ENCODE assay signal across 29 mouse cellular contexts in genomic region chrX:160350995-160351394, GRCm38 (mm10). TPM values are rescaled to one million over a fixed set of nuclear protein-coding genes. Genes with fewer than 3 reads are reported as not detected.
DNase-seq lines count a peak whose midpoint lies in the region; ATAC-seq and TF ChIP-seq lines count a peak whose summit lies in the region.
"Had no signal": no experiment of that assay in that cellular context is flagged by ENCODE, and none has a peak within 500 bp of the region (broad histone marks: within the 10 kb centered on the region; RNA-seq: fewer than 3 reads in every experiment).

No protein-coding gene starts in this region.

- peak; percentile 74; the same call in 1 of the 2 replicates for ATAC-seq in forebrain, embryonic 12.5 days (ENCODE audit: low FRiP score)
- ATAC-seq in forebrain, embryonic 16.5 days, result no peak
- ATAC-seq in hindbrain, postnatal 0 days, result no peak
- no peak; the same call in 1 of the 2 replicates for ATAC-seq in hindbrain, embryonic 12.5 days (ENCODE audit: low FRiP score)
- ATAC-seq: activated CD4-positive, CD25-positive, alpha-beta regulatory T cell, adult 4 months; inflammation-experienced regulatory T-cells, adult 6 months had no signal

- TF ChIP-seq CTCF in hindbrain, postnatal 0 days (IDR thresholded peaks at IDR 0.05; ENCODE audit: low read depth), result peak; percentile 6; the same call in 1 of the 2 replicates

- H3K27ac ChIP-seq in forebrain, embryonic 12.5 days, result no peak overlapping the region
- no peak overlapping the region for H3K27ac ChIP-seq in forebrain, embryonic 16.5 days (ENCODE audit: low read length)
- H3K27ac ChIP-seq in hindbrain, postnatal 0 days, result no peak overlapping the region
- H3K27ac ChIP-seq in hindbrain, embryonic 12.5 days, result no peak overlapping the region
- H3K27ac ChIP-seq: embryonic facial prominence, embryonic 12.5 days; heart, adult 2 months; kidney, embryonic 15.5 days; liver, embryonic 14.5 days; macrophage; stomach, postnatal 0 days had no signal

- H3K4me3 ChIP-seq in forebrain, embryonic 12.5 days (replicated peaks), result no peak overlapping the region
- no peak overlapping the region for H3K4me3 ChIP-seq in forebrain, embryonic 16.5 days (replicated peaks; ENCODE audit: low read length)
- no peak overlapping the region for H3K4me3 ChIP-seq in hindbrain, postnatal 0 days (ENCODE audit: low read length)
- no peak overlapping the region for H3K4me3 ChIP-seq in hindbrain, embryonic 12.5 days
- H3K4me3 ChIP-seq: embryonic facial prominence, embryonic 12.5 days; heart, adult 2 months; heart, embryonic 12.5 days; kidney, embryonic 15.5 days had no signal

- WGBS in forebrain, embryonic 12.5 days, result 33% methylated on average over 7 of the region's 7 CpGs
- 39% methylated on average over 7 of the region's 7 CpGs for WGBS in forebrain, embryonic 16.5 days
- WGBS in hindbrain, postnatal 0 days, result 55% methylated on average over 7 of the region's 7 CpGs
- 37% methylated on average over 7 of the region's 7 CpGs for WGBS in hindbrain, embryonic 12.5 days

- peaks cover 30% of the 10 kb centered on the region for H3K27me3 ChIP-seq in forebrain, embryonic 12.5 days
- no peaks in the 10 kb centered on the region for H3K27me3 ChIP-seq in forebrain, embryonic 16.5 days (replicated peaks; ENCODE audit: control insufficient read depth, insufficient read depth, low read length)
- no peaks in the 10 kb centered on the region for H3K27me3 ChIP-seq in hindbrain, postnatal 0 days (ENCODE audit: insufficient read depth, low read length)
- peaks cover 27% of the 10 kb centered on the region for H3K27me3 ChIP-seq in hindbrain, embryonic 12.5 days

- H3K36me3 ChIP-seq in forebrain, embryonic 12.5 days (replicated peaks), result no peaks in the 10 kb centered on the region
- no peaks in the 10 kb centered on the region for H3K36me3 ChIP-seq in forebrain, embryonic 16.5 days (ENCODE audit: control insufficient read depth, insufficient read depth)
- no peaks in the 10 kb centered on the region for H3K36me3 ChIP-seq in hindbrain, postnatal 0 days (ENCODE audit: insufficient read depth, low read length)
- H3K36me3 ChIP-seq in hindbrain, embryonic 12.5 days, result no peaks in the 10 kb centered on the region
- H3K36me3 ChIP-seq: embryonic facial prominence, embryonic 12.5 days; heart, embryonic 12.5 days; kidney, embryonic 15.5 days had no signal

- no peaks in the 10 kb centered on the region for H3K4me1 ChIP-seq in forebrain, embryonic 12.5 days
- H3K4me1 ChIP-seq in forebrain, embryonic 16.5 days (replicated peaks; ENCODE audit: control insufficient read depth, insufficient read depth, low read length), result no peaks in the 10 kb centered on the region
- no peaks in the 10 kb centered on the region for H3K4me1 ChIP-seq in hindbrain, postnatal 0 days (ENCODE audit: insufficient read depth, low read length)
- H3K4me1 ChIP-seq in hindbrain, embryonic 12.5 days, result no peaks in the 10 kb centered on the region
- H3K4me1 ChIP-seq: embryonic facial prominence, embryonic 12.5 days; heart, embryonic 12.5 days; kidney, embryonic 15.5 days had no signal

- no peak for DNase-seq in hindbrain, postnatal 0 days (ENCODE audit: low spot score)
- peak; percentile 5 for DNase-seq in R1 (ENCODE audit: low read depth, low spot score)
- peak; percentile 39 for DNase-seq in retina, postnatal 1 day
- no peak for DNase-seq in right cerebral cortex, adult 2 months (ENCODE audit: low spot score in 2 of 2)
- DNase-seq: adrenal gland, adult 8-10 months; cerebellum, adult 9-10 months; embryo, embryonic 11 days; heart, adult 2 months; kidney, adult 11 months; kidney, postnatal 25 days; liver; lung, adult 2 months; lung, postnatal 10 days; spleen, adult 18-20 months; thymus, adult 18-20 months; thymus, postnatal 36 days had no signal

- no peaks in the 10 kb centered on the region for H3K9me3 ChIP-seq in forebrain, embryonic 12.5 days
- no peaks in the 10 kb centered on the region for H3K9me3 ChIP-seq in forebrain, embryonic 16.5 days (ENCODE audit: control insufficient read depth, low read length)
- H3K9me3 ChIP-seq in hindbrain, postnatal 0 days (ENCODE audit: low read length), result no peaks in the 10 kb centered on the region
- H3K9me3 ChIP-seq in hindbrain, embryonic 12.5 days (replicated peaks), result no peaks in the 10 kb centered on the region
- H3K9me3 ChIP-seq: embryonic facial prominence, embryonic 12.5 days; heart, embryonic 12.5 days; kidney, embryonic 15.5 days had no signal

- no peak overlapping the region for H3K9ac ChIP-seq in forebrain, embryonic 12.5 days
- no peak overlapping the region for H3K9ac ChIP-seq in forebrain, embryonic 16.5 days (replicated peaks; ENCODE audit: low read depth, low read length)
- H3K9ac ChIP-seq in hindbrain, postnatal 0 days (replicated peaks; ENCODE audit: low read length), result no peak overlapping the region
- H3K9ac ChIP-seq in hindbrain, embryonic 12.5 days, result no peak overlapping the region
- H3K9ac ChIP-seq: embryonic facial prominence, embryonic 12.5 days; heart, embryonic 12.5 days; kidney, embryonic 15.5 days; liver, embryonic 14.5 days had no signal

- H3K4me2 ChIP-seq in forebrain, embryonic 12.5 days, result no peak overlapping the region
- no peak overlapping the region for H3K4me2 ChIP-seq in forebrain, embryonic 16.5 days (ENCODE audit: low read length)
- no peak overlapping the region for H3K4me2 ChIP-seq in hindbrain, postnatal 0 days (ENCODE audit: low read depth, low read length)
- no peak overlapping the region for H3K4me2 ChIP-seq in hindbrain, embryonic 12.5 days (replicated peaks)
- H3K4me2 ChIP-seq: embryonic facial prominence, embryonic 12.5 days; heart, embryonic 12.5 days; kidney, embryonic 15.5 days had no signal

RNA-seq across cellular contexts. Expression of gene Adgrg2, which starts 39.5 kb away (rescaled TPM):
- polyA plus RNA-seq in forebrain, embryonic 12.5 days (2016; fragmentation: Nextera tagmentation; extraction: Ambion mirVana), result 0.95 and 1.3 TPM in 2 replicates
- 0.67 and 0.95 TPM in 2 replicates for polyA plus RNA-seq in forebrain, embryonic 16.5 days (2015; fragmentation: Nextera tagmentation; extraction: Ambion mirVana)
- total RNA-seq in hindbrain, postnatal 0 days (2014; rRNA removed), result 1.5 and 2.7 TPM in 2 replicates
- 1.8 TPM in 2 replicates for polyA plus RNA-seq in hindbrain, postnatal 0 days (2015; fragmentation: Nextera tagmentation; extraction: Ambion mirVana)
- 1.8 TPM in 2 replicates for polyA plus RNA-seq in hindbrain, embryonic 12.5 days (2016; fragmentation: Nextera tagmentation; extraction: Ambion mirVana)
- total RNA-seq: hematopoietic stem cell, adult 5-6 weeks; monocyte, adult 5-6 weeks had no signal
- polyA plus RNA-seq: activated CD4-positive, CD25-positive, alpha-beta regulatory T cell, adult 4 months; inflammation-experienced regulatory T-cells, adult 6 months; macrophage had no signal

Comparison
In these comparisons a context has a peak if more than half of its experiments do, and no peak if none do; other contexts are left out.
1. DNase-seq: peak in R1 (single experiment) and retina, postnatal 1 day (single experiment); none in hindbrain, postnatal 0 days (single experiment) and right cerebral cortex, adult 2 months (0 of 2).